Mouse (Mus musculus) erythroblast, embryonic 14.5 days (primary cell): ENCODE data around the gene Lrrc66. TPM values are rescaled to one million over a fixed set of nuclear protein-coding genes. Genes with fewer than 3 reads are reported as not detected.
A peak's percentile ranks its signal among the peaks of the same experiment; 100 is the strongest.

Experiments used
- H3K27me3 ChIP-seq: 2 replicates; pipeline ENCODE4 v1.6.1; 2012; ENCODE audit warnings: inconsistent platforms; ENCODE audit not compliant: control insufficient read depth
- H3K36me3 ChIP-seq: 2 replicates; pipeline ENCODE4 v1.6.1; 2012; ENCODE audit warnings: mild to moderate bottlenecking, inconsistent platforms; ENCODE audit not compliant: control insufficient read depth
- H3K4me1 ChIP-seq: 2 replicates; pipeline ENCODE4 v1.6.1; 2012; ENCODE audit warnings: inconsistent platforms; ENCODE audit not compliant: control insufficient read depth
- H3K4me3 ChIP-seq: replicated peaks from 2 replicates; pipeline ENCODE3; 2012; ENCODE audit warnings: moderate library complexity, mild to moderate bottlenecking, inconsistent platforms
- H3K9me3 ChIP-seq: 2 replicates; pipeline ENCODE4 v1.6.1; 2012; ENCODE audit warnings: low read length, inconsistent platforms, mixed read lengths; ENCODE audit not compliant: control insufficient read depth
- GATA1 ChIP-seq: IDR thresholded peaks from 2 replicates; pipeline ENCODE4 v1.6.1; 2012; ENCODE audit warnings: low read length, inconsistent platforms, mixed read lengths
- TAL1 ChIP-seq: IDR thresholded peaks from 3 replicates; pipeline ENCODE4 v1.6.1; 2012; ENCODE audit warnings: low read length, inconsistent platforms, mixed read lengths
- polyA plus RNA-seq: library from polyadenylated mRNA; stranded (reverse); fragments of >175 nt; gene quantifications from 2 replicates; pipeline ENCODE4 v1.2.3, GENCODE M21; 2012

Lrrc66 gene
- polyA plus RNA-seq, 1 experiment, result not detected

- H3K36me3 ChIP-seq, result no peaks in the 10 kb centered on the region
- H3K9me3 ChIP-seq, result peaks cover 4% of the 10 kb centered on the region; the same call in 1 of the 2 replicates
- H3K4me1 ChIP-seq, result peaks cover 8% of the 10 kb centered on the region
- TF ChIP-seq GATA1 (no peak), TAL1 (no peak)
- H3K4me3 ChIP-seq, result peak within 1 kb of the TSS; percentile 60
- peaks cover 72% of the 10 kb centered on the region for H3K27me3 ChIP-seq
These were observed 15.1 kb upstream of the Lrrc66 start, which contains the start of gene Sgcb for GRCm38 (mm10) chr5:73647261-73647900. Gene Sgcb (minus strand): TSS chr5:73647790.

GRCm38 (mm10) chr5:73642091-73642490, 9.8 kb upstream of the Lrrc66 start:
- Histone ChIP-seq H3K4me1 (peaks cover under 1% of the 10 kb centered on the region), H3K9me3 (no peaks in the 10 kb centered on the region; the same call in 1 of the 2 replicates), H3K27me3 (peaks cover 19% of the 10 kb centered on the region), H3K4me3 (no peak overlapping the region), H3K36me3 (no peaks in the 10 kb centered on the region)
- TF ChIP-seq GATA1 (no peak), TAL1 (no peak)

DNA sequence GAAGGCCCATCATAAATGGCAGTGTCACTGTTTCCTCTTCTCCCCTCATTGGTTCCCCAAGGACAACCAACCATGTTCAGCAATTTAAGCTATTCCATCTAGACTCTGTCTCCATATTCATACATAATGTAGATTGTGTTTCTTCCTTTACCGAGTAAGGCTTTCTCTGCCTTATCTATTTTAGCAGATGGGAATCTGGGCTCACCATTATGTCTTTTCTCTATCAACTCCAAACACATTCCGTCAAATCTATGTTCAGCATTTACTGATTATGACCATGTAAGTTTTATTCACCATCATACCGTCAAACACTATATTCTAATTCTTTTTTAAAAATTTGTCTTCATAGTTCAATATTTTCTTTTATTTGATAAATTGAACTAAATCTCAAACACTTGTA, 8.7 kb upstream of the Lrrc66 start:
- H3K9me3 ChIP-seq, result no peaks in the 10 kb centered on the region
- H3K4me3 ChIP-seq, result no peak overlapping the region
- no peak for TF ChIP-seq TAL1
- no peak for TF ChIP-seq GATA1
- H3K27me3 ChIP-seq, result peaks cover 9% of the 10 kb centered on the region
- no peaks in the 10 kb centered on the region for H3K4me1 ChIP-seq
- no peaks in the 10 kb centered on the region for H3K36me3 ChIP-seq

GRCm38 (mm10) chr5:73637337-73638107, 5.2 kb upstream of the Lrrc66 start:
- Histone ChIP-seq H3K9me3 (no peaks in the 10 kb centered on the region), H3K4me3 (no peak overlapping the region), H3K27me3 (no peaks in the 10 kb centered on the region), H3K4me1 (no peaks in the 10 kb centered on the region), H3K36me3 (no peaks in the 10 kb centered on the region)
- no peak for TF ChIP-seq TAL1
- no peak for TF ChIP-seq GATA1

GRCm38 (mm10) chr5:73633141-73633540, 815 bp upstream of the Lrrc66 start:
- H3K9me3 ChIP-seq, result no peaks in the 10 kb centered on the region
- TF ChIP-seq GATA1 (no peak), TAL1 (no peak)
- no peak overlapping the region for H3K4me3 ChIP-seq
- H3K36me3 ChIP-seq, result no peaks in the 10 kb centered on the region
- H3K27me3 ChIP-seq, result no peaks in the 10 kb centered on the region
- H3K4me1 ChIP-seq, result no peaks in the 10 kb centered on the region

- TF ChIP-seq TAL1, result no peak
- TF ChIP-seq GATA1, result no peak
- no peaks in the 10 kb centered on the region for H3K27me3 ChIP-seq
- H3K9me3 ChIP-seq, result no peaks in the 10 kb centered on the region
- H3K4me1 ChIP-seq, result no peaks in the 10 kb centered on the region
- no peaks in the 10 kb centered on the region for H3K36me3 ChIP-seq
- H3K4me3 ChIP-seq, result no peak overlapping the region
These were observed 1.2 kb downstream of the Lrrc66 start for GRCm38 (mm10) chr5:73631001-73631558.

DNA sequence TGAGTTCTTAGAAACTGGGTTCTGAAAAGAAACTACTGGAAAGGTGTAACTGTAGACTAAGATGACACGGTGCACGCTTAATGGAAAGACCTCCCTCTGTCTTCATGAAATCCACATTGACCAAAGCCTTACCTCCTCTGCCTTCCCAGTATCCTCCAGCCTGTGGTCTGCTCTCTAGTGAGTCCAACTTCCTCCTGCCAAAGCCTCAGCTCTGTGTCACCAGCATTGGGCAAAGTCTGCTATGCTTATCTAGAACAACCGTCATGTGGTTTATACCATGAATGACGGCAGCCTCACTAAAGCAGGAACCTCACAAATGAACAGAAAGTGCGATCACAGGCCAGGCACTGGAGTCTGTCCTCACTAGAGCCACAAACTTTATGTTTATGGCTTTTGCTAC, 2.2 kb downstream of the Lrrc66 start:
- TF ChIP-seq TAL1 (no peak), GATA1 (no peak)
- H3K4me1 ChIP-seq, result no peaks in the 10 kb centered on the region
- no peaks in the 10 kb centered on the region for H3K9me3 ChIP-seq
- H3K36me3 ChIP-seq, result no peaks in the 10 kb centered on the region
- no peak overlapping the region for H3K4me3 ChIP-seq
- H3K27me3 ChIP-seq, result no peaks in the 10 kb centered on the region

DNA sequence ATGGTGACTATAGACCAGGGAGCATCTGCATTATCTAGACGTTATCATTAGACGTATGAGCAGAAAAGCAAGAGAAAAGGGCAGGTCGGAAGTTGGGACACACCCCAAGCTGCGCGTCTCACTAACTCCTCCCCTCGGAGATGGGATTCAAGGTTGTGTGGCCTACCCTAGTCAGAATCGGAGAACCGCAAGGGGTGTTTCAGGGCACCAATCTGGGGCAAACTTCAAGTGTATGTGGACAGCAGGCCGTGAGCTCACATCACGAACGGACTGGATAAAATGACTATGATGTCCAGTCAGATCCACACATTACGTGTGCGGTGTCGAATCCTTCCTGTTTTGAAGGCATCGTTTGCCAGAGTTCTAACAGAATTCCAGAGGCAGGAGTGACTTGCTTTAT, 4.3 kb downstream of the Lrrc66 start:
- Histone ChIP-seq H3K4me3 (no peak overlapping the region), H3K36me3 (no peaks in the 10 kb centered on the region), H3K4me1 (no peaks in the 10 kb centered on the region), H3K27me3 (no peaks in the 10 kb centered on the region), H3K9me3 (no peaks in the 10 kb centered on the region)
- TF ChIP-seq TAL1, result no peak
- TF ChIP-seq GATA1, result no peak

DNA sequence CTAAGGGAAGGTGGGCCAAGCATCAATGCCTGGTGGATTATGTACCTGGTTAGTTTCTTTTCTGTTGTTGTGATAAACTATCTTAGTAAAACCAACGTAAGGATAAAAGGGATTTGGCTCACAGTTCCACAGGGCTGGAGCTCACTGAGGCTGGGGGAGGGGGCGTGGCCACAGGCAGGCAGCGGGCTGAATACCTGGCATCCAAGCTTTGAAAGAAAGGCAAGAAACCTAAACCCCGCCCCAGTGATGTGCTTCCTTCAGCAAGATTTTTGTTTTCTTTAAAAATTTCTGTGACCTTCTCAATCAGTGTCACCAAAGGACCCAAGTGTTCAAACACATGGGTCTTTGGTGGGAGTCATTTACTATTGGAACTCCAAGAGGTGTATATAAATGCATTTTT, 4.8 kb downstream of the Lrrc66 start:
- no peaks in the 10 kb centered on the region for H3K9me3 ChIP-seq
- TF ChIP-seq GATA1 (no peak), TAL1 (no peak)
- no peak overlapping the region for H3K4me3 ChIP-seq
- H3K36me3 ChIP-seq, result no peaks in the 10 kb centered on the region
- no peaks in the 10 kb centered on the region for H3K27me3 ChIP-seq
- no peaks in the 10 kb centered on the region for H3K4me1 ChIP-seq
